Mouse (Mus musculus) kidney, adult 2 months (tissue): Measurements from ENCODE around the gene Trabd2b. TPM values are rescaled to one million over a fixed set of nuclear protein-coding genes. Genes with fewer than 3 reads are reported as not detected.

Source experiments
- DNase-seq: peaks from one replicate; pipeline ENCODE4 v3.0.0; 2021
- H3K27ac ChIP-seq: fragments of 200-500 bp; 2 replicates; pipeline ENCODE4 v1.5.1; 2012; ENCODE audit warnings: low read depth, low read length, control low read depth, inconsistent platforms; ENCODE audit not compliant: insufficient read depth
- H3K27me3 ChIP-seq: fragments of 200-500 bp; replicated peaks from 2 replicates; pipeline ENCODE4 v1.6.1; 2012; ENCODE audit warnings: mild to moderate bottlenecking, moderate library complexity, low read length, inconsistent platforms; ENCODE audit not compliant: control insufficient read depth, insufficient read depth
- H3K36me3 ChIP-seq: fragments of 200-500 bp; 2 replicates; pipeline ENCODE4 v1.6.1; 2012; ENCODE audit warnings: mild to moderate bottlenecking, moderate library complexity, low read length, inconsistent platforms; ENCODE audit not compliant: control insufficient read depth, insufficient read depth
- H3K4me1 ChIP-seq: fragments of 200-500 bp; 2 replicates; pipeline ENCODE4 v1.6.1; 2011; ENCODE audit warnings: low read length; ENCODE audit not compliant: control insufficient read depth, insufficient read depth
- H3K4me3 ChIP-seq: fragments of 200-500 bp; 2 replicates; pipeline ENCODE4 v1.5.1; 2011; ENCODE audit warnings: mild to moderate bottlenecking, low read depth, low read length, control low read depth; ENCODE audit not compliant: insufficient read depth
- CTCF ChIP-seq: fragments of 200-500 bp; conservative IDR thresholded peaks from 2 replicates; pipeline ENCODE4 v1.5.1; 2011; ENCODE audit warnings: low read depth, mild to moderate bottlenecking, control low read depth, low read length, moderate library complexity, mixed read lengths; ENCODE audit not compliant: insufficient read depth, insufficient read length
- POLR2A ChIP-seq: fragments of 200-500 bp; IDR thresholded peaks from one replicate; pipeline ENCODE4 v1.6.1; 2011; ENCODE audit warnings: low read depth, low read length, control low read depth
- WGBS: fragments of 180-500 bp; shearing (Covaris S2); methylation state at CpG from one replicate; pipeline ENCODE4 v1.1.7; 2018; 5-methylcytosine and 5-hydroxymethylcytosine counted together
- polyA plus RNA-seq: library from polyadenylated mRNA; depleted of rRNA; stranded (reverse); fragments of >200 nt; gene quantifications from 2 replicates; pipeline ENCODE4 v1.2.3, GENCODE M21; 2012

Gene Trabd2b
- polyA plus RNA-seq, 1 experiment: 32.2 TPM

DNA sequence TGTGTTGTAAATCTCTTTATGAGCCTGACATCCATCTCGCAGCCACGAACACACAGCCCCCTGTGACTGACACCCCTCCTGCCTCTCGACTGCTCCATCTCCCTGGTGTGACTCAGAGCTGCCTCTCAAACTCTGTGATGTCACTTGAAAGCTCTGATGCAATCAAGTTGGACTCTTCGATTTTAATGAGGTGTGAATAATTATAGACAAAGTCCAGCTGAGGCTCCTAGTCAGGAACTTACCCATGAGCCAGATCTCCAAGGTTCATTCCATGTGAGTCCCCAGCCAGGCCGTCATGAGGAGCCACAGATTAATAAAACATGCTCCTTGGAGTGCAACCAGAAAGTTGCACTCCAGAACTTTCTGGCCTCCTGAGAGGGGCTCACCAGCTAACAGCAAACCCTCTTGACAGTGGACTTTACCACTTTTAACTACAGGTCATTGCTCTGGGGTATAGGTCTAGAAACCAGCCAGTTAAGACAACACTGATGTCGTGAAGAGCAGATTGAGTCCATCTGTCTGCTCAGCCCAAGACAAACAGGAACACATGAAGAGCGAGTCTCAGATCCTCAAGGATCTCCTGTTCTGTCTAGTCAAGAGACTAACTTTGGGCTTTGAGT is 221.3 kb downstream of the Trabd2b start:
- Histone ChIP-seq H3K27ac (no peak overlapping the region), H3K4me3 (no peak overlapping the region), H3K27me3 (no peaks in the 10 kb centered on the region), H3K36me3 (no peaks in the 10 kb centered on the region), H3K4me1 (no peaks in the 10 kb centered on the region)
- DNase-seq: peak; percentile 59
- TF ChIP-seq CTCF (no peak), POLR2A (no peak)
- WGBS: 52% methylated on average over 7 of the region's 7 CpGs

GRCm38 (mm10) chr4:114635889-114636288 is 229.4 kb downstream of the Trabd2b start:
- Histone ChIP-seq H3K4me3 (no peak overlapping the region), H3K27me3 (no peaks in the 10 kb centered on the region), H3K4me1 (no peaks in the 10 kb centered on the region), H3K36me3 (no peaks in the 10 kb centered on the region), H3K27ac (no peak overlapping the region)
- TF ChIP-seq CTCF: peak; percentile 72
- TF ChIP-seq POLR2A: no peak
- DNase-seq: peak; percentile 80
- WGBS: 21% methylated on average over 5 of the region's 5 CpGs

GRCm38 (mm10) chr4:114636324-114636723 is 229.8 kb downstream of the Trabd2b start:
- DNase-seq: no peak
- no peaks in the 10 kb centered on the region for H3K27me3 ChIP-seq
- no peaks in the 10 kb centered on the region for H3K4me1 ChIP-seq
- no peak overlapping the region for H3K4me3 ChIP-seq
- TF ChIP-seq CTCF (no peak), POLR2A (no peak)
- WGBS: 95% methylated on average over 1 of the region's 1 CpGs
- H3K36me3 ChIP-seq: no peaks in the 10 kb centered on the region
- H3K27ac ChIP-seq: no peak overlapping the region

DNA sequence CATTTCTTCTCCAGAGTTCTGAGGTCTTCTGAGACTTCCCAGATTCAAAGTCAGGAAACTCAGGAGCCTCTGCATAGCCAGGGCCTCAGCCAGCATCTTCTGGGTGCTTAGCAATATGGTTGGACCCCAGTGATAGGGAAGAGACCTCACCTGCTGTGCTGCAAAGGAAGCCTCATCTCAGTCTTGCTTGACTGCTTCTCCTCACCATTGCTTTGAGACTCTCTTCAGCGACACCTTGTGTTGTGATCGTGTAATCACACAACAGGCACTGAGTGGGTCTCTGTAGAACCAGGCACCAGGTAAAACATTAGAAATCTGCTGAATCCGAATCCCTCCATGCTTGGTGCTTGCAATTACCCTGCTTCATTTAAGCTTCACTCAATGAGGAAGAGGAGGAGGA is 230.6 kb downstream of the Trabd2b start:
- no peak overlapping the region for H3K4me3 ChIP-seq
- no peaks in the 10 kb centered on the region for H3K27me3 ChIP-seq
- no peaks in the 10 kb centered on the region for H3K4me1 ChIP-seq
- peak; percentile 53 for DNase-seq
- WGBS: 31% methylated on average over 3 of the region's 3 CpGs
- TF ChIP-seq POLR2A (no peak), CTCF (peak; percentile 61)
- no peak overlapping the region for H3K27ac ChIP-seq
- H3K36me3 ChIP-seq: no peaks in the 10 kb centered on the region

GRCm38 (mm10) chr4:114642469-114642868 is 235.9 kb downstream of the Trabd2b start:
- no peaks in the 10 kb centered on the region for H3K36me3 ChIP-seq
- WGBS: 76% methylated on average over 4 of the region's 4 CpGs
- no peak for TF ChIP-seq POLR2A
- TF ChIP-seq CTCF: no peak
- H3K27me3 ChIP-seq: no peaks in the 10 kb centered on the region
- H3K4me1 ChIP-seq: no peaks in the 10 kb centered on the region
- H3K27ac ChIP-seq: no peak overlapping the region
- no peak for DNase-seq
- no peak overlapping the region for H3K4me3 ChIP-seq

GRCm38 (mm10) chr4:114643679-114644208 is 237.2 kb downstream of the Trabd2b start:
- Histone ChIP-seq H3K27me3 (no peaks in the 10 kb centered on the region), H3K4me1 (no peaks in the 10 kb centered on the region), H3K27ac (no peak overlapping the region), H3K36me3 (no peaks in the 10 kb centered on the region), H3K4me3 (no peak overlapping the region)
- DNase-seq: no peak
- no peak for TF ChIP-seq POLR2A
- no peak for TF ChIP-seq CTCF
- 28% methylated on average over 20 of the region's 20 CpGs for WGBS

- TF ChIP-seq POLR2A (no peak), CTCF (no peak)
- DNase-seq: no peak
- no peak overlapping the region for H3K27ac ChIP-seq
- no peaks in the 10 kb centered on the region for H3K4me1 ChIP-seq
- H3K36me3 ChIP-seq: no peaks in the 10 kb centered on the region
- no peak overlapping the region for H3K4me3 ChIP-seq
- no peaks in the 10 kb centered on the region for H3K27me3 ChIP-seq
These were observed 238.8 kb downstream of the Trabd2b start for GRCm38 (mm10) chr4:114645341-114645740.
